Mouse (Mus musculus) MEL (cell line): Measurements from ENCODE around the gene Foxj3.

Source experiments
- CHD2 ChIP-seq: IDR thresholded peaks from 2 replicates; pipeline ENCODE4 v1.6.1; 2011; ENCODE audit warnings: low read length, improper control_type of control experiment
- CTCF ChIP-seq, 3 experiments: IDR thresholded peaks in 2 of 3; conservative IDR thresholded peaks in 1 of 3; 2 replicates each; pipeline ENCODE4 v1.5.1; 2011 to 2012; ENCODE audit warnings: low read length in 3 of 3, low read depth in 2 of 3, mild to moderate bottlenecking in 2 of 3, improper control_type of control experiment in 1 of 3, inconsistent platforms in 1 of 3, mixed read lengths in 1 of 3, moderate library complexity in 1 of 3; ENCODE audit not compliant: control insufficient read depth in 1 of 3, insufficient read depth in 1 of 3, poor library complexity in 1 of 3, severe bottlenecking in 1 of 3
- EP300 ChIP-seq, 2 experiments: IDR thresholded peaks; 2 replicates each; pipeline ENCODE4 v1.6.1; 2011; ENCODE audit warnings: improper control_type of control experiment in 2 of 2, low read length in 2 of 2, low read depth in 1 of 2, mild to moderate bottlenecking in 1 of 2
- GABPA ChIP-seq: IDR thresholded peaks from 2 replicates; pipeline ENCODE4 v1.6.1; 2012; ENCODE audit warnings: low read depth, mild to moderate bottlenecking, inconsistent platforms, low read length, improper control_type of control experiment, moderate library complexity
- GATA1 ChIP-seq: IDR thresholded peaks from 2 replicates; pipeline ENCODE4 v1.6.1; 2011; ENCODE audit warnings: low read depth, low read length, improper control_type of control experiment
- MXI1 ChIP-seq: IDR thresholded peaks from 2 replicates; pipeline ENCODE4 v1.6.1; 2011; ENCODE audit warnings: mild to moderate bottlenecking, low read depth, low read length, improper control_type of control experiment
- MYB ChIP-seq: IDR thresholded peaks from 2 replicates; pipeline ENCODE4 v1.6.1; 2011; ENCODE audit warnings: mild to moderate bottlenecking, low read depth, low read length, improper control_type of control experiment
- NRF1 ChIP-seq: IDR thresholded peaks from 2 replicates; pipeline ENCODE4 v1.6.1; 2014; ENCODE audit warnings: low read depth, mild to moderate bottlenecking, inconsistent platforms, low read length, improper control_type of control experiment, moderate library complexity; ENCODE audit not compliant: poor library complexity, insufficient read depth, severe bottlenecking
- POLR2A ChIP-seq, 2 experiments: IDR thresholded peaks; 2 replicates each; pipeline ENCODE4 v1.6.1; 2011 to 2012; ENCODE audit warnings: low read length in 2 of 2, mild to moderate bottlenecking in 2 of 2, control low read depth in 1 of 2, improper control_type of control experiment in 1 of 2, low read depth in 1 of 2, moderate library complexity in 1 of 2; ENCODE audit not compliant: control insufficient read depth in 1 of 2, insufficient read depth in 1 of 2, poor library complexity in 1 of 2
- RAD21 ChIP-seq: IDR thresholded peaks from 2 replicates; pipeline ENCODE4 v1.6.1; 2011; ENCODE audit warnings: mild to moderate bottlenecking, low read depth, low read length, improper control_type of control experiment
- TAL1 ChIP-seq: IDR thresholded peaks from 2 replicates; pipeline ENCODE4 v1.6.1; 2012; ENCODE audit warnings: mild to moderate bottlenecking, inconsistent platforms, low read length, moderate library complexity, mixed read lengths
- UBTF ChIP-seq: IDR thresholded peaks from 2 replicates; pipeline ENCODE4 v1.6.1; 2012; ENCODE audit warnings: low read depth, mild to moderate bottlenecking, inconsistent platforms, low read length, improper control_type of control experiment, moderate library complexity, borderline replicate concordance; ENCODE audit not compliant: insufficient read depth
- USF1 ChIP-seq: IDR thresholded peaks from 2 replicates; pipeline ENCODE4 v1.6.1; 2014; ENCODE audit warnings: low read depth, mild to moderate bottlenecking, inconsistent platforms, low read length, improper control_type of control experiment, moderate library complexity
- ZNF384 ChIP-seq: IDR thresholded peaks from 2 replicates; pipeline ENCODE4 v1.6.1; 2012; ENCODE audit warnings: low read depth, mild to moderate bottlenecking, inconsistent platforms, low read length, improper control_type of control experiment

- TF ChIP-seq GABPA: no peak
- no peak for TF ChIP-seq UBTF
- no peak for TF ChIP-seq TAL1
- no peak for TF ChIP-seq EP300 (IDR thresholded peaks at IDR 0.05; ENCODE audit: low read depth in 1 of 2, low read length in 2 of 2)
- TF ChIP-seq MYB: no peak
- peak in 1 of 3 experiments; percentile 14; a peak in 1 of 6 replicates for TF ChIP-seq CTCF (IDR thresholded peaks at IDR 0.05 in 2 of 3, conservative IDR thresholded peaks at IDR 0.05 in 1 of 3; ENCODE audit: control insufficient read depth in 1 of 3, insufficient read depth in 1 of 3, low read depth in 2 of 3, low read length in 3 of 3, poor library complexity in 1 of 3, severe bottlenecking in 1 of 3)
- TF ChIP-seq MXI1: no peak
- no peak for TF ChIP-seq ZNF384
- no peak for TF ChIP-seq GATA1
- no peak for TF ChIP-seq POLR2A (IDR thresholded peaks at IDR 0.05; ENCODE audit: control insufficient read depth in 1 of 2, insufficient read depth in 1 of 2, low read depth in 1 of 2, low read length in 2 of 2, poor library complexity in 1 of 2)
- TF ChIP-seq CHD2: no peak
- no peak for TF ChIP-seq USF1
- TF ChIP-seq NRF1: no peak
- no peak for TF ChIP-seq RAD21
Observed at GRCm38 (mm10) chr4:119642666-119643065, 105.9 kb downstream of the Foxj3 start.
